Comparison of ENCODE assay signal across 8 mouse cellular contexts in the genomic region with DNA sequence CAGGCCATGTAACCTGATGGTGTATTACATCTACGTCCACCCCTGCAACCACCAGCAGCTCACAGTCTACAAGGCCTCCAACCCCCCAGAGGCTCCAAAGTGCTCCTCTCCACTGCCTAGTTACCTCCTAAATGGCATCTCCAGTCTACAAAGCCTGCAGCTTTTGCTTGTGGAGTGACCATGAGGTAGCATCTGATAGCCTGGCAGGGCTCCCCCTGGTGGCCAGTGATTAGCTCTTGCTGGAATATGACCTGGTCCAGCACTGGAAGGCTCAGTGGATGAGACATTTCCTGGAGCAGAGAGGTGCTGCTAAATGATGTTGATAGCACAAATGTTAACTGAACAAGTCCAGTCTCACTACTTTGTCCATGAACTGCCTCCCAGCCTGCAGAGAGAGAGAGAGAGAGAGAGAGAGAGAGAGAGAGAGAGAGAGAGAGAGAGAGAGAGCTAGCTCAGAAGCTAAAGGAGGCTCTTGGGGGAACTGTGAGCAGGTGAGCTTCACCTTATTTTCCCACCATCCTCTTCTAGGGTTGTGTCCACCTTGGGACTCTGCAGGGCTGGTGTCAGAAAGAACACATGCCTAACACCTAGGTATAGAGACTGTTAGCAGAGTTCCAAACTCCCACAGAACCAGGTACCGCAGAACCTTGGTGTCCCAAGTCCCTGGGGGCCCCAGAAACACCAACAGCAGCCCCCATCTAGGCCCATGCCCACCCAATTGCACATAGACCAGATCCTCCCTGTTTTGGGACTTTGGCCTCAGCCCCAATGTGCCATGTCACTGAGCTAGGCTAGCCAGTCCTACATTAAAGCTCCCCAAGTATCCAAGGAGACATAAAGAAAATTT. TPM values are rescaled to one million over a fixed set of nuclear protein-coding genes. Genes with fewer than 3 reads are reported as not detected.
DNase-seq lines count a peak whose midpoint lies in the region; ATAC-seq and TF ChIP-seq lines count a peak whose summit lies in the region.
"Had no signal": no experiment of that assay in that cellular context is flagged by ENCODE, and none has a peak within 500 bp of the region (broad histone marks: within the 10 kb centered on the region; RNA-seq: fewer than 3 reads in every experiment).

No protein-coding gene starts in this region.

- no peak overlapping the region for H3K4me3 ChIP-seq in hindbrain, postnatal 0 days (ENCODE audit: low read length)
- H3K4me3 ChIP-seq: liver, embryonic 15.5 days had no signal

- no peaks in the 10 kb centered on the region for H3K9me3 ChIP-seq in hindbrain, postnatal 0 days (ENCODE audit: low read length)
- H3K9me3 ChIP-seq: liver, embryonic 15.5 days had no signal

- 81% methylated on average over 2 of the region's 2 CpGs for WGBS in hindbrain, postnatal 0 days

- peak; percentile 86 for TF ChIP-seq CTCF in hindbrain, postnatal 0 days (IDR thresholded peaks at IDR 0.05; ENCODE audit: low read depth)

- DNase-seq in adrenal gland, adult 18-20 months (ENCODE audit: low spot score in 2 of 2): peak; percentile 77 to 78
- DNase-seq in cerebellum, postnatal 14 days: peak; percentile 91 to 95
- peak; percentile 61 to 68 for DNase-seq in frontal cortex, postnatal 25 days (ENCODE audit: low spot score in 2 of 2)
- peak; percentile 87 for DNase-seq in hindbrain, postnatal 0 days (ENCODE audit: low spot score)
- DNase-seq in layer of hippocampus, postnatal 36 days: peak; percentile 64 to 67
- DNase-seq in spleen, adult 12 weeks (ENCODE audit: low spot score): peak; percentile 27

- no peak overlapping the region for H3K9ac ChIP-seq in hindbrain, postnatal 0 days (replicated peaks; ENCODE audit: low read length)
- H3K9ac ChIP-seq: liver, embryonic 15.5 days had no signal

- no peak overlapping the region for H3K4me2 ChIP-seq in hindbrain, postnatal 0 days (ENCODE audit: low read depth, low read length)
- H3K4me2 ChIP-seq: liver, embryonic 15.5 days had no signal

- H3K4me1 ChIP-seq in hindbrain, postnatal 0 days (ENCODE audit: insufficient read depth, low read length): no peaks in the 10 kb centered on the region
- H3K4me1 ChIP-seq: liver, embryonic 15.5 days had no signal

- no peaks in the 10 kb centered on the region for H3K27me3 ChIP-seq in hindbrain, postnatal 0 days (ENCODE audit: insufficient read depth, low read length)
- H3K27me3 ChIP-seq: liver, embryonic 15.5 days had no signal

- H3K36me3 ChIP-seq in hindbrain, postnatal 0 days (ENCODE audit: insufficient read depth, low read length): no peaks in the 10 kb centered on the region
- H3K36me3 ChIP-seq: liver, embryonic 15.5 days had no signal

- ATAC-seq in hindbrain, postnatal 0 days: peak; percentile 68
- ATAC-seq in megakaryocyte-erythroid progenitor cell, adult 5-6 weeks (replicated peaks; ENCODE audit: low FRiP score, low TSS enrichment, poor library complexity, severe bottlenecking): peak; percentile 89

- no peak overlapping the region for H3K27ac ChIP-seq in hindbrain, postnatal 0 days
- H3K27ac ChIP-seq: liver, embryonic 15.5 days had no signal

RNA-seq across cellular contexts. Expression of a gene that starts 43.3 kb away (rescaled TPM):
- 1 to 10 TPM; 2.8 to 7.6 TPM for total RNA-seq in adrenal gland, adult 18-20 months (2021)
- total RNA-seq in hindbrain, postnatal 0 days (2014; rRNA removed): 53.0 and 83.8 TPM in 2 replicates
- polyA plus RNA-seq in hindbrain, postnatal 0 days (2015; fragmentation: Nextera tagmentation; extraction: Ambion mirVana): 45.5 and 48.4 TPM in 2 replicates
- 10 to 100 TPM; 64.9 to 68.3 TPM for total RNA-seq in layer of hippocampus, postnatal 36 days (2021)
- not detected in 2 replicates for total RNA-seq in megakaryocyte-erythroid progenitor cell, adult 5-6 weeks (2014; fragmentation: Nextera tagmentation)
- total RNA-seq in megakaryocyte-erythroid progenitor cell, adult 5-6 weeks (2017): not detected in 2 replicates

Comparison
In these comparisons a context has a peak if more than half of its experiments do, and no peak if none do; other contexts are left out.
1. DNase-seq: peak in every context shown above with its lines; median percentile 93 in cerebellum, postnatal 14 days; 87 in hindbrain, postnatal 0 days; 78 in adrenal gland, adult 18-20 months; 66 in layer of hippocampus, postnatal 36 days; 64 in frontal cortex, postnatal 25 days; 27 in spleen, adult 12 weeks.